Mouse (Mus musculus) small intestine, adult 2 months (tissue): ENCODE data around the gene Cdc16.

ENCODE experiments used
- CTCF ChIP-seq: fragments of 200-500 bp; IDR thresholded peaks from 2 replicates; pipeline ENCODE4 v1.5.1; 2012; ENCODE audit warnings: low read depth, mild to moderate bottlenecking, control low read depth, inconsistent platforms, low read length, moderate library complexity, mixed read lengths; ENCODE audit not compliant: insufficient replicate concordance, insufficient read length; ENCODE audit errors: extremely low read depth
- POLR2A ChIP-seq: fragments of 200-500 bp; IDR thresholded peaks from 2 replicates; pipeline ENCODE4 v1.6.1; 2012; ENCODE audit warnings: low read depth, mild to moderate bottlenecking, control low read depth, inconsistent platforms, low read length, moderate library complexity

GRCm38 (mm10) chr8:13747626-13748025 is 9.8 kb upstream of the Cdc16 start:
- TF ChIP-seq CTCF, result no peak
- TF ChIP-seq POLR2A, result no peak
